Mouse (Mus musculus) brain, adult 2 months (tissue): ENCODE measurements at regions not wholly inside any gene's neighbourhood (a gene's known extent, or its start where the extent isn't known, plus 50 kb on each side); places are given as distances from the start of the nearest gene placed in this dataset.
A peak's percentile ranks its signal among the peaks of the same experiment; 100 is the strongest.

Experiments used
- DNase-seq: peaks from one replicate; pipeline ENCODE4 v3.0.0; 2011; ENCODE audit warnings: low read depth, low spot score

DNA sequence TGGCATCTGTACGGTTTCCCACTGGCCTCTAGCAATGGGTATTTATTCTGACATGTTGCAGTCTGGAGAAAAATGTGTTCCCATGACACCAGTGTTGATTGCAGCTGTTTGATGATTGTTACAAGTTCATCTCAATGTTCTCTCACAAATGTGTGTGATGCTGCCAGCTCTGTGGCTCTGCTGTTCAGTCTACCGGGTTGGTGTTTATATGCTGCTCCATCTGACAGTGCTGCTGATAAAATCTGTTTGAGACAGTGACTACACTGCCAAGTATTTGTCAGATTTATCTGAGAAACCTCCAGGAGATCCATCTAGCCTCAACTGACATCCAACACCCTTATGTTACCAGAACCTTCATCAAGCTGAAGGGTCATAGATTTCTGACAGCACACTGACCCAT is 896.1 kb upstream of the Diaph2 start:
- DNase-seq, result peak; percentile 11
